Mouse (Mus musculus) monocyte, adult 2 months (primary cell): ENCODE measurements around the gene Gm20388.
"Not testable (repeated sequence)": the region's sequence is repeated elsewhere in the genome, so short reads cannot be mapped to it uniquely, and the experiment has no call there.

ENCODE experiments used
- DNase-seq, 2 experiments: peaks; one replicate each; pipeline ENCODE4 v3.0.0; 2022; ENCODE audit warnings: low spot score in 2 of 2, low read depth in 1 of 2

Gm20388 gene

GRCm38 (mm10) chr8:120715996-120716680, 805.5 kb downstream of the Gm20388 start:
- no peak for DNase-seq

GRCm38 (mm10) chr8:120719586-120720236, 809.1 kb downstream of the Gm20388 start:
- no peak for DNase-seq

GRCm38 (mm10) chr8:120723025-120723424, 812.4 kb downstream of the Gm20388 start:
- DNase-seq = no peak

- DNase-seq = not testable (repeated sequence)
These were observed 813.5 kb downstream of the Gm20388 start for GRCm38 (mm10) chr8:120724096-120724495.

GRCm38 (mm10) chr8:120724816-120725575, 814.4 kb downstream of the Gm20388 start:
- DNase-seq = no peak

GRCm38 (mm10) chr8:120725576-120725950, 814.9 kb downstream of the Gm20388 start:
- DNase-seq = no peak

- no peak for DNase-seq
These were observed 815.4 kb downstream of the Gm20388 start for GRCm38 (mm10) chr8:120726051-120726450.

- no peak for DNase-seq
These were observed 818.0 kb downstream of the Gm20388 start for GRCm38 (mm10) chr8:120728488-120729160.

- DNase-seq = no peak
These were observed 820.9 kb downstream of the Gm20388 start for GRCm38 (mm10) chr8:120731582-120731981.

- DNase-seq = no peak
These were observed 821.4 kb downstream of the Gm20388 start for GRCm38 (mm10) chr8:120732068-120732467.

GRCm38 (mm10) chr8:120735770-120736481, 825.3 kb downstream of the Gm20388 start, which contains the start of gene Irf8:
Irf8 (plus strand) TSS chr8:120736358.
- peak; percentile 67 to 86 for DNase-seq

GRCm38 (mm10) chr8:120736486-120736885, 825.8 kb downstream of the Gm20388 start:
- DNase-seq = no peak

GRCm38 (mm10) chr8:120737166-120737565, 826.5 kb downstream of the Gm20388 start:
- DNase-seq = no peak

GRCm38 (mm10) chr8:120738771-120739170, 828.1 kb downstream of the Gm20388 start:
- DNase-seq = no peak

GRCm38 (mm10) chr8:120739526-120739925, 828.9 kb downstream of the Gm20388 start:
- DNase-seq = no peak

- DNase-seq = no peak
These were observed 829.9 kb downstream of the Gm20388 start for GRCm38 (mm10) chr8:120740579-120740978.

- no peak for DNase-seq
These were observed 830.4 kb downstream of the Gm20388 start for GRCm38 (mm10) chr8:120741001-120741400.

- no peak for DNase-seq
These were observed 831.3 kb downstream of the Gm20388 start for GRCm38 (mm10) chr8:120741815-120742530.

GRCm38 (mm10) chr8:120743149-120743897, 832.7 kb downstream of the Gm20388 start:
- DNase-seq = no peak
